Mouse (Mus musculus): ENCODE data around the gene Hcst. TPM values are rescaled to one million over a fixed set of nuclear protein-coding genes. Genes with fewer than 3 reads are reported as not detected.
A peak's percentile ranks its signal among the peaks of the same experiment; 100 is the strongest.

Gene Hcst
- total and polyA plus RNA-seq, 3 experiments = 7.1 to 28.1 TPM; not detected in 1

DNA sequence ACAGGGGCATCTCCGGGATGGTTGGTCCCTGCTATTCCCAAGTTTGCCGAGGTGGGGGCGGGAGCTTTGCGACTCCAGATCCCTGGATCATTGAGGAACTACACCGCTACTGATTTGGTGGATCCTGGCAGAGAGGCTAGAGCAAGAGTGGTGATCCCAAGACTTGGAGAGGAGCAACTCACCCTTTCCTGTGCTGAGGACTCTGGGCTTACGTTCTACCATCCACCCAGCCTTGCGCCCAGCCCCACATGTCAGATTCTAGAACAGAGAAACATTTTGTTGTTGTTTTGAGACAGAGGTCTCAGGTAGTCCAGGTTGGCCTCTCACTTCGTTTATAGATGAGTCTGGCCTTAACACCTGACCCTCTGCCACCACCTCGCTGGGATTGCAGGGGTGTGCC lies 2.9 kb upstream of the Hcst start:
- Histone ChIP-seq H3K4me3 (ENCODE audit: control insufficient read depth in 1 of 2, insufficient read depth in 1 of 2, low read depth in 2 of 2, low read length in 2 of 2) (peak overlapping the region; percentile 75 to 77), H3K27me3 (ENCODE audit: control insufficient read depth in 1 of 2, insufficient read depth in 2 of 2, low read length in 2 of 2) (no peaks in the 10 kb centered on the region), H3K36me3 (ENCODE audit: control insufficient read depth in 1 of 2, insufficient read depth in 2 of 2, low read length in 2 of 2) (peaks cover 5 to 13% of the 10 kb centered on the region in 2 experiments), H3K4me1 (ENCODE audit: control insufficient read depth in 1 of 2, insufficient read depth in 2 of 2, low read length in 2 of 2) (peaks cover 0 to 25% of the 10 kb centered on the region in 2 experiments; a peak in 3 of 4 replicates), H3K27ac (ENCODE audit: control insufficient read depth, low read depth, low read length) (no peak overlapping the region), H3K9ac (ENCODE audit: control insufficient read depth, low read depth, low read length, poor library complexity, severe bottlenecking) (peak overlapping the region; percentile 61), H3K9me3 (replicated peaks; ENCODE audit: insufficient read depth, low read length) (no peaks in the 10 kb centered on the region), H3K79me2 (ENCODE audit: control insufficient read depth, insufficient read depth, low read length, poor library complexity) (peaks cover 21% of the 10 kb centered on the region)
- DNase-seq (ENCODE audit: low read depth, low spot score) = no peak
- TF ChIP-seq USF2 (IDR thresholded peaks at IDR 0.05; ENCODE audit: borderline replicate concordance in 1 of 2, insufficient read depth in 1 of 2, low read depth in 1 of 2, low read length in 2 of 2) (no peak), EP300 (IDR thresholded peaks at IDR 0.05; ENCODE audit: low read depth in 1 of 2, low read length in 2 of 2) (no peak), ZKSCAN1 (IDR thresholded peaks at IDR 0.05; ENCODE audit: low read depth, low read length) (no peak), MYC (IDR thresholded peaks at IDR 0.05; ENCODE audit: low read depth, low read length) (no peak), E2F4 (IDR thresholded peaks at IDR 0.05; ENCODE audit: borderline replicate concordance, low read depth, low read length) (no peak), BHLHE40 (IDR thresholded peaks at IDR 0.05; ENCODE audit: borderline replicate concordance, low read depth, low read length) (no peak), ELF1 (IDR thresholded peaks at IDR 0.05; ENCODE audit: low read depth, low read length) (no peak), MYB (IDR thresholded peaks at IDR 0.05; ENCODE audit: low read depth, low read length) (no peak), RAD21 (IDR thresholded peaks at IDR 0.05; ENCODE audit: low read depth, low read length) (no peak), CHD1 (IDR thresholded peaks at IDR 0.05; ENCODE audit: low read depth, low read length) (no peak), ETS1 (IDR thresholded peaks at IDR 0.05; ENCODE audit: low read depth, low read length) (no peak)

DNA sequence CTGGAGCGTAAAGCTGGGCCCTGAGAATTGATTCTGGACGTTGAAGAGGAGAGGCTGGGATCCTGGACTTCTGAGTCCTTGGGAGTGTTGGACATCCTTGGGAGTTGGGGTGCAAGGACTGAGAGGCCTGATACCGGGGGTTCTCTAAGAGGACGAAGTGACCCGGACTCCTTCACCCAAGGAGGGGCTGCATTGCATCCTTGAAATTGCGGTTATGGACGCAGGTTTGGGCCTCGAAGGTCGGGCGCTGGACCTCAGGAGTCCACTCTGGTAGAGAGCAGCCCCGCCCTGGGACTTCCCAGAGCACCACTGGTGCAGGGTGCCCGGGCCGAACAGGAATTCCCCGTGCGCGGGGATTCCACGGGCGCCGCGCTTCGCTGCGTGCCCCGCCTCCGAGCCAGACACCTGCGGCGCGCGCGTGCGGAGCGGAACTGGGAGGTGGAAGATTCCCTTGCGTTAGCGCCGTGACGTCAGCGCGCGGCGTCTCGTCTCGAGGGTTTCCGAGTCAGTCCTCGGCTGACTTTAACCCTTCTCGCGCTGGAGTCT lies 2.3 kb upstream of the Hcst start:
- Histone ChIP-seq H3K9me3 (replicated peaks; ENCODE audit: insufficient read depth, low read length) (no peaks in the 10 kb centered on the region), H3K9ac (ENCODE audit: control insufficient read depth, low read depth, low read length, poor library complexity, severe bottlenecking) (peak overlapping the region; percentile 83), H3K79me2 (ENCODE audit: control insufficient read depth, insufficient read depth, low read length, poor library complexity) (peaks cover 21% of the 10 kb centered on the region), H3K4me3 (ENCODE audit: control insufficient read depth in 1 of 2, insufficient read depth in 1 of 2, low read depth in 2 of 2, low read length in 2 of 2) (peak overlapping the region; percentile 75 to 77), H3K4me1 (ENCODE audit: control insufficient read depth in 1 of 2, insufficient read depth in 2 of 2, low read length in 2 of 2) (peaks cover 0 to 28% of the 10 kb centered on the region in 2 experiments; a peak in 3 of 4 replicates), H3K36me3 (ENCODE audit: control insufficient read depth in 1 of 2, insufficient read depth in 2 of 2, low read length in 2 of 2) (peaks cover 5 to 19% of the 10 kb centered on the region in 2 experiments), H3K27ac (ENCODE audit: control insufficient read depth, low read depth, low read length) (peak overlapping the region; percentile 66), H3K27me3 (ENCODE audit: control insufficient read depth in 1 of 2, insufficient read depth in 2 of 2, low read length in 2 of 2) (no peaks in the 10 kb centered on the region)
- peak; percentile 94 for DNase-seq (ENCODE audit: low read depth, low spot score)
- TF ChIP-seq TCF12 (IDR thresholded peaks at IDR 0.05; ENCODE audit: low read depth, low read length) (peak; percentile 22; the same call in 1 of the 2 replicates), POLR2A (IDR thresholded peaks at IDR 0.05; ENCODE audit: control insufficient read depth in 1 of 2, insufficient read depth in 1 of 2, low read depth in 1 of 2, low read length in 2 of 2, poor library complexity in 1 of 2) (no peak; a peak in 2 of 4 replicates), CTCF (IDR thresholded peaks at IDR 0.05 in 2 of 3, conservative IDR thresholded peaks at IDR 0.05 in 1 of 3; ENCODE audit: control insufficient read depth in 1 of 3, insufficient read depth in 1 of 3, low read depth in 2 of 3, low read length in 3 of 3, poor library complexity in 1 of 3, severe bottlenecking in 1 of 3) (no peak), HCFC1 (IDR thresholded peaks at IDR 0.05; ENCODE audit: low read depth, low read length) (peak; percentile 78), MYB (IDR thresholded peaks at IDR 0.05; ENCODE audit: low read depth, low read length) (no peak), KAT2A (conservative IDR thresholded peaks at IDR 0.05; ENCODE audit: low read depth, low read length) (0 out of 2 replicates have a peak, but pooled peaks have one; percentile 35), GATA1 (IDR thresholded peaks at IDR 0.05; ENCODE audit: low read depth, low read length) (no peak), CHD2 (IDR thresholded peaks at IDR 0.05; ENCODE audit: low read length) (no peak), RAD21 (IDR thresholded peaks at IDR 0.05; ENCODE audit: low read depth, low read length) (no peak), MXI1 (IDR thresholded peaks at IDR 0.05; ENCODE audit: low read depth, low read length) (no peak; the same call in 1 of the 2 replicates), MAX (IDR thresholded peaks at IDR 0.05; ENCODE audit: low read length) (peak; percentile 58), NRF1 (IDR thresholded peaks at IDR 0.05; ENCODE audit: insufficient read depth, low read depth, low read length, poor library complexity, severe bottlenecking) (peak; percentile 60), TAL1 (IDR thresholded peaks at IDR 0.05; ENCODE audit: low read length) (no peak), USF1 (IDR thresholded peaks at IDR 0.05; ENCODE audit: low read depth, low read length) (no peak), BHLHE40 (IDR thresholded peaks at IDR 0.05; ENCODE audit: borderline replicate concordance, low read depth, low read length) (0 out of 2 replicates have a peak, but pooled peaks have one; percentile 23), MAFK (IDR thresholded peaks at IDR 0.05; ENCODE audit: borderline replicate concordance, low read depth, low read length) (no peak), SMC3 (IDR thresholded peaks at IDR 0.05; ENCODE audit: low read depth, low read length) (no peak), ETS1 (IDR thresholded peaks at IDR 0.05; ENCODE audit: low read depth, low read length) (peak; percentile 13; the same call in 1 of the 2 replicates), NELFE (IDR thresholded peaks at IDR 0.05; ENCODE audit: low read depth, low read length) (no peak; the same call in 1 of the 2 replicates), ZNF384 (IDR thresholded peaks at IDR 0.05; ENCODE audit: low read depth, low read length) (no peak), POLR2AphosphoS2 (IDR thresholded peaks at IDR 0.05; ENCODE audit: low read length) (0 out of 2 replicates have a peak, but pooled peaks have one; percentile 4), GABPA (IDR thresholded peaks at IDR 0.05; ENCODE audit: low read depth, low read length) (no peak), ELF1 (IDR thresholded peaks at IDR 0.05; ENCODE audit: low read depth, low read length) (peak; percentile 72), MAZ (IDR thresholded peaks at IDR 0.05; ENCODE audit: low read depth, low read length) (peak; percentile 42; the same call in 1 of the 2 replicates), E2F4 (IDR thresholded peaks at IDR 0.05; ENCODE audit: borderline replicate concordance, low read depth, low read length) (no peak)

Measured in MEL (cell line).